Mouse (Mus musculus) spleen, postnatal 14 days (tissue): ENCODE results near the gene Pdzd8.

Source experiments
- DNase-seq, 2 experiments: peaks; one replicate each; pipeline ENCODE4 v3.0.0; 2021 to 2022; ENCODE audit warnings: low spot score in 2 of 2

Pdzd8 gene

DNA sequence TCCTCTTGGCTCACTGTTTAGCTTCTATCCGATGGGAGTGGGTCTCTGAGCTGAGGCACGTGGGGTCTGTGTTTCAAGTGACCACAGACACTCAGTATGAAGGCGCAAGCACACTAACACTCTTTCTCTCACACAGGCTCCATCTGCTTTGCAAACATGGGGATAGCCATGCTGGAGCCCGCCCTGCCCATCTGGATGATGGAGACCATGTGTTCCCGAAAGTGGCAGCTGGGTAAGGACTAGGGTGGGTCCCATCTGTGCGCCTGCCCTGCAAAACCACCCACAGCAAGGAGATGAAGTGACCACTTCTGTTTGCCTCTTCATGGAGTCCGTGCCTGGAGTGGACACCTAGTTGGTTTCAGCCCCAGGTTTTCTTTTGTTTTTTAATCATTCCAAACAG, 69.2 kb downstream of the Pdzd8 start:
- no peak for DNase-seq

DNA sequence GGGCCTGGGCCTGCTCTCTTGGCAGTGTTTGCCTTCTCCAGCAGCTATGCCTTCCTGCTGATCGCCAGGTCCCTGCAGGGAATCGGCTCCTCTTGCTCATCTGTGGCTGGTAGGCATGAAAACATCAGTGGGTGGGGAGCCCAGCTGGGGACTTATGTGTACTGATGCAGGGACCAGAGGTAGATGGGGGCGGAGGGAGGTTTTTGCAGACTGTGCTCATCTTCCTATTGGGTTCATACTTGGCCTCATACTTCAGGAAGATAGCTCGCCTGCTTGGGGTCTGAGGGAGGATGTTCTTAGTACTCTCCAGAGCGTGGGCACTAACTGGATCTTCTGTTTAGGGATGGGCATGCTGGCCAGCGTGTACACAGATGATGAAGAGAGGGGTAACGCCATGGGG, 72.4 kb downstream of the Pdzd8 start:
- no peak for DNase-seq

DNA sequence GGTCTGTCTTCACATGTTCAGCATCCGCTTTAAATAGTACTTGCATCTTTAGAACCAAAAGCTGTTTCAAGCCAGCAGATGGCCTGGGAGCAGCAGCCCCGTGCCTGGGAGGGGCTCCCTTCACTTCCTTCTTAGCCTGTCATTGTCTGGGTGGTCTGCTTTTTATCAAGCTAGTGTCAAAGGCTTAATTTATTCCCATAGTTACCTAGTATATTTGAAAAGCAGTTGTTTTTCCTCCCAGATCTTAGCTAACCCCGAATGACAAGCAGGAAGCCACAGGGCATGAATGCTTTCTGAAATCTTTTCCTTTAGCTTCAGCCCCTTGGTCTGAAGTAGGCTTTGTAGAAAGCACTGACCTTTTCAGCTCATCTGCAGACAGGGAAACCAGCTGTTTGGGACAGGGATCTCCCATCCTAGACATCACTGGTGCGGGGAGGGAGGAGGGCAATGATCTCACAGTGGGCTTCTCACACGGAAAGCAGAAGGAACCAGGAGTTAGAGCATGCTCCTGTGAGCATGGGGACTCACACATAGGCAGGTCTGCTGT, 78.1 kb downstream of the Pdzd8 start:
- DNase-seq: no peak

DNA sequence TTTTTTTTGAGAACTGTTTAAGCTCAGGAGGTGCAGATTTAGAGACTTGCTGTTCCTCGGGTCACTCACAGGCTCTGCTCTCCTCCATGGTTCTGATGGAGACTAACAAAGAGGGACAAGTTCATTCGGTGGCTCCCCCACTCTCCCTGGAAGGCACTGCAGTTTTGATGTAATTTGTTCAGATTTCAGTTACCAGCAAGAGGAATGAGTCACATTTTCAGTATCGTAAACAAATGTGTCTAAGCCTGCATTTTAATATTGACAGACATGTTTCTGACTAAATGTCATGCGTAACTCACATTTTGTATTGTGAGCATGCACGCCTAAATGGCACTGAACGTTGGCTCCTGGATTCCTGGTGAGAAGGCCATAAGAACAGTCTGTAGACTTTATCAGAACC, 79.7 kb downstream of the Pdzd8 start:
- no peak for DNase-seq

DNA sequence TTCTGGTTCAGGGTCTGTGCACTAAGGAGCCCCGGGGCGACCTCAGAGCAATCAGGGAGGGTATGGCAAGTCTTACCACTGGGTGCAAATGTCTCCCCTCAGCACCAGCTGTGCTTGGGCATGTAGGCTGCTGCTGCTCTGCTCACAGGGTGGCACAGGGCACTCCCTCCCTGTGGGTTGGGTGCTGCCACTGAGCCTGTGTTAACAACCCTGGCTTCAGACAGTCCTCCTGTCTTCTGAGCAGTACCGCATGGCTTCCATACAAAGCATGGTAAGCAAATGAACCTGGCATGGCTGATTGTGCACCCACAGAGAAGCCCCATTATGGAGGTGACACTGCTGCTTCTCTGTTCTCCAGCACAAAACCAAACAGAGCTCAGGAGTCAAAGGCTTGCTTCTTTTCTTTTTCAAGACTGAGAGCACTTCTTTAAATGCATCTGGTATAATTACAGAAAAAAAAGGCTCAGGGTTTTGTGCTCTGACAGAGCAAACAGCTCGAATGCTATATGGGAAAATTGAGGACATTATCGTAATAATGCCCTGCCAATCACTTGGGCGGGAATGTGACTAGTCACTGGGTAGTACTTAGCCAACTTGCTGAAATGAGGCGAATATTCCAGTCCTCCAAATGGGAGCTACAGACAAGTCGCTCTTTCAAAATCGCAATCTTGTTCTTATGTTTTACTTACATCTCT, 80.6 kb downstream of the Pdzd8 start:
- DNase-seq: no peak

DNA sequence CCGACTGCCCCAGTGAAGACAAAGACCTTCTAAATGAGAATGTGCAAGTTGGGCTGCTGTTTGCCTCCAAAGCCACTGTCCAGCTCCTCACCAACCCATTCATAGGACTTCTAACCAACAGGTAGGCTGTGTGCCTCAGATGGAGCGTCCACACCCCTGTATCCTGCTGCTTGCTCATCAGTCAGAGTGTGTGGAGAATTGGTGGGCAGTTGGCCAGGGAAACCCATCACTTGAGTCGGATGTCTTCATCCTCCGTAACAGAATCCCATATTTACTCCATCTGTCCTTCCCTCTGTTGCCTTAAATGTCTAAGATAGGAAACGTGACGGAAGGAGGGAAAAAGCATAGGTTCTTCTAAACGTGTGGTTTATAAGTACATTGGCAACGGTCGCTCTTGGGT, 82.4 kb downstream of the Pdzd8 start:
- DNase-seq: no peak

DNA sequence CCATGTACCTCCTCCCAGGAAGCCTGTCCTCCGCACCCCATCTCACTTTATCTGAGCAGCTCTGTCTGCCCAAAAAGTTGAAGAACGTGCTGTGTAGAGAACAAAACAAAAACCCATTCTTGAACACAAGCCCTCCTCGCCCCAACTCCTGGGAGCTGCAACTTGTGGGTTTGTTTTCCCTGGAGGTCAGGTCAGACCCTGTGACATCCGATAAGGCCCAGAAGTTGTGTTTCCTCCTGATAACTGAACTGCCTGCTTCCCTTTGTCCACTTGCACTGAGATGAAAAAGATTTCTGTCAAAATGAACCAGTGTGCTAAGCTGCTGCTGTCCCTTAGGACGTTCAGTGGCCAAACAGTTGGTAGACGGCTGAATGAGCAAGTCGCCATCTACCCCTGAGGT, 84.0 kb downstream of the Pdzd8 start:
- no peak for DNase-seq

DNA sequence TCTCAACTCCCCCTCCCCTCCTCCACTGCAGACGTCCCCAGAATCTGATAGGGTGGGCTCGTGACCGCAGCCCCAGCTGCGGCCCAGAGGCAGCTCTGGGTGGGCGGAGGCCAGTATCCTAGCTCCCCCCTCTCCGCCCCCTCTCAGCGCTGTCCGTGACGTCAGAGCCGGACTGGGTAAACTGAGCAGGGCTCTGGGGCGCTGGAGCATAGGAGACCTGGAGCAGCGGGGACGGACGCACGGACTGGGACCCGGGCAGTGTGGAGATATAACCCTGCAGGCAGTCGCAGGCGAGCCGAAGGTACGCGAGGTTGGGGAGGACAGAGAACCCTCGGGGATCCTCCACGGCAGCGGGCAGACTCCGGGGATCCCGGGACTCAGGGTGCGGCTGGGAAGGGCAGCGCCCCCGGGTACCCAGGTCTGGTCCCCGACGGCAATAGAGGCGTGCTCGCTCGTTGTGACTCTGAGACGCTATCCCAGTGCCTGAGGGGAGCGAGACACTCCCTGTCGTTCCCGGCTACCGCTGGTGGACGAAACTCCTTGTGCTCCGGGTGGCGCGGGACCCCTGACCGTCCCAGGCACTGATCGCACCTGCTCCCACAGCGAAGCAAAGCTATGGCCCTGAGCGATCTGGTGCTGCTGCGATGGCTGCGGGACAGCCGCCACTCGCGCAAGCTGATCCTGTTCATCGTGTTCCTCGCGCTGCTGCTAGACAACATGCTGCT, 84.7 kb downstream of the Pdzd8 start, which contains the start of gene Slc18a2:
Slc18a2 (plus strand) TSS at position 179 of the 725 bp plus-strand sequence.
- DNase-seq: no peak

DNA sequence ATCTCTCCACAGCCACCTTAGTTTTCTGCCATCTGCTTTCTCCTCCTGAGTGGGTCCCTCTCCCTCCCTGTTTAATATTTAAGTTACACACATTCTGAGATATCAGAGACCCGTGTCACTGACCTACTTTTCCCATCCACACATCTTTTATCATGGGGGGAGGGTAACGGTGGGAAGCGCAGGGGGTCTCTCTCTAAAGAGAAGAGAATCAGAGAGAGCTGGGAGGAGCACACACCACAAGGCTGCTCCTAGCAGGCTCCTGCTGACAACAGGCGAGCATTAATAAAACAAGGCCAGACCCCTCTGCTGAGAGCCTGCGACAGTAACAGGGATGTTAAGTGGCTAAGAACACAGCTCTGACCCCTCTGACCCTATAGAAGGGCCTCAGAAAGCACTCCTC, 85.9 kb downstream of the Pdzd8 start:
- DNase-seq: no peak

DNA sequence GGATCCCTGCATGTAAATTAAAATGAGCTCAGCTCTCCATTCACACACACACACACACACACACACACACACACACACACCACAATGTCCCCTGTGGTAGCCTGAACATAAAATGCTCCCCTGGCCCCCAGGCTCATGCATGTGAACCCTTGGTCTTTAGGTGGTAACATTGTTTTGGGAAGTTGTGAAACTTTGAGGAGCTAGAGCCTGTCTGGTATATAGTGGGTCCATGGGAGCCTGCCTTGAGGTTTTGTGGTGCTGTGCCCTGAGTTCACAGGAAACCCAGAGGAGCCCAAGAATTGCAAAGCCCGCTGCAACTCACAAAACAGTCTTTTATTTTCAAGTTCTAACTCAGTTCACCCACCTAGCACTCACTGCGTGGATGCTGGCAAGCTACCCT, 92.9 kb downstream of the Pdzd8 start:
- DNase-seq: no peak

DNA sequence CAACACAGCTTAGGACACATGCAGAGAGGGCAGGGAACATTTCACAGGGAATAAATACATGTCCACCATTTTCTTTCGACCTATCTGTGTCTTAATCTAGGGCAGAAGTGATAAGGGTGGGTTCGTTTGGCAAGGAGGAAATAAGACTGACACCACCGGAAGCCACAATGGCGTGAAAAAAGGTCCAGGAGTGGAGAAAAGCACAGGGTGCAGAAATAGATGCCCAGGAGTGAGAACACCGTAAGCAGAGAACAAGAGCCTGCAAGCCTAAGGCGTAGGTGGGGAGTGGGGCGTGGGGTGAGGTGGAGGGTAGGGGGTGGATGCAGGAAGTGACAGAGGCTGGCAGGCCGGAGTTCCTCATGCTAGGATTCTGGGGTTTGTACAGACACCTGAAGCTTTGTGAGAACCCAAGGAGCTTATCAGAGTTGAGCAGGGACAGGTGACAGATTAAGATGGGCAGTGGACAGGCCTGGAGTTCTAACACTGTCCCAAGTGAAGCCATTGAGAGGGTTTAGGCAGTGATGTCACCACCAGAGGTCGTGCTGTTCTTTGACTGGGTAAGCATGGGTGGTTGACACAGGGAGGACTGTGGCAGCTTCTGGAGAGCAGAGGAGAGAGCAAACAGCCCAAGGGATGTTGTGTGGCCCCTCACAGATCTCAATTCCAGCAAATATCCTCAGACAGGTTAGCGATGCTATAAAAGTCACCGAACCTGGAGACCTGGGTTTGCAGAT, 96.9 kb downstream of the Pdzd8 start:
- no peak for DNase-seq

DNA sequence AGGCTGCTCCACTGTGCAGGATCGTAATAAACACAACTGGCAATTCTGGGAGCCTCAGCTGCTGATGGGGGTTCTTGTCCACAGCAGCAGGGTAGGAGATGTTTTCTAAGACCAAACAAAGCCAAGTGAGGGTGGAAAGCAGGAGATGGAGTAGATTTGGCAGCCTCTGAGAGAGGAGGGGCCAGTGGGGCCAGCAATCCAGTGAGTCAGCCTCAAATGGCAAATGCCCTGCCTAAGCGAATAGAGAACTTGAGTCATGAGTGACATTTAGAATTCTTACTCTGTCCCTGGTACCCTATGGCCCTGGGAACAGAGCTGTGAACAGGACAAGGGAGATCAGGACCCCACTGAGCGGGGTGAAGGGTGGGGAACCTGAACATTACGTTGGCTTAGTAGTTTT, 97.4 kb downstream of the Pdzd8 start:
- DNase-seq: no peak
